Mouse (Mus musculus): ENCODE results near the gene Nrarp. TPM values are rescaled to one million over a fixed set of nuclear protein-coding genes. Genes with fewer than 3 reads are reported as not detected.

The Nrarp gene
- polyA plus RNA-seq, 1 experiment from 2014 or later = 1.3 TPM

DNA sequence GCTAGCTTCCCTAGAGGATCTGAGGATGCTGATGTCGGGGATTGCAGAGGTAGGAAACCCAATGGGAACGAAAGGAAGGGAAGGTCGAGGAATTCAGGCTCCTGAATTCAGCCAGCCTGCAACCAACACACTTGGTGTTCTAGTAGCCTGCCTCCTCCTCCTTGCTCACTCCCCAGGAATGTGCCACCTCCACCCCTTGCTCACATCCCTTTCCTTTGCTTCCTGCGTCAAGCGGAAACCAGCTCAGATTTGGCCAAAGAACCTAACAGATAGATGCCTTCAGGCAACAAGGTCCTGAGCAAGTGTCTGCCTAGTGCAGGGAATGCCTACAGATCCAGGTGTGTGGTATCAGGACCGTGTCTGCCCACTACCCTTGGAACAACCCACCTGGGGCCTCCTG is 4.0 kb upstream of the Nrarp start:
- DNase-seq (peak; percentile 15), ATAC-seq (no peak)
- no peak overlapping the region for H3K4me2 ChIP-seq (ENCODE audit: low read depth, low read length)
- H3K27ac ChIP-seq (ENCODE audit: low read depth) = no peak overlapping the region
- H3K4me1 ChIP-seq (ENCODE audit: insufficient read depth) = peaks cover 40% of the 10 kb centered on the region
- no peak overlapping the region for H3K9ac ChIP-seq (replicated peaks)
- H3K4me3 ChIP-seq (ENCODE audit: low read depth, low read length) = no peak overlapping the region
- 65% methylated on average over 6 of the region's 6 CpGs for WGBS (ENCODE audit: insufficient replicate concordance)
- H3K27me3 ChIP-seq (ENCODE audit: insufficient read depth, low read length) = peaks cover 26% of the 10 kb centered on the region
- TF ChIP-seq EP300 (IDR thresholded peaks at IDR 0.05; ENCODE audit: low read depth) (no peak), CTCF (IDR thresholded peaks at IDR 0.05; ENCODE audit: low read depth) (no peak)
- H3K36me3 ChIP-seq (replicated peaks; ENCODE audit: insufficient read depth, low read length) = no peaks in the 10 kb centered on the region
- H3K9me3 ChIP-seq (ENCODE audit: low read length) = no peaks in the 10 kb centered on the region

DNA sequence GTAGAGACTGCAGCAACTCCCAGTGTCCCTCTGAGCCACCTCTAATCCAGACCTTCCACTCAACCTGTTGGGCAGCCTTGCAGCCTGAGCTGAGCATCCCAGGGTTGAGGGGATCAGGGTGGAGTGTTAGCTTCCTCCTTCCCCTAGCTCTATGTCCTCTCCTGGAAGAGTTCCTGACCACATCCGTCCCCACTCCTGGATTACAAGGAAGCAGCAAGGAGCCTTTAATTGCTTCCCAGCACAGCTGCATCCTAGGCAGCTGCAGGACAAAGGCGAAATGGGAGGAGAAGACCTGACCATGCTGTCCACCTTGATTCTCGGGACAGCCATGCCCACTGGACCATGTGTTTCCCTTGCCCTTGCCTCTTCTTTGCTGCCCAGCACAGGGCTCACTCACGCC is 3.5 kb upstream of the Nrarp start:
- Histone ChIP-seq H3K4me1 (ENCODE audit: insufficient read depth) (peaks cover 44% of the 10 kb centered on the region), H3K9ac (replicated peaks) (no peak overlapping the region), H3K27me3 (ENCODE audit: insufficient read depth, low read length) (peaks cover 28% of the 10 kb centered on the region), H3K4me3 (ENCODE audit: low read depth, low read length) (no peak overlapping the region), H3K9me3 (ENCODE audit: low read length) (no peaks in the 10 kb centered on the region), H3K36me3 (replicated peaks; ENCODE audit: insufficient read depth, low read length) (no peaks in the 10 kb centered on the region), H3K4me2 (ENCODE audit: low read depth, low read length) (no peak overlapping the region), H3K27ac (ENCODE audit: low read depth) (no peak overlapping the region)
- 59% methylated on average over 4 of the region's 4 CpGs for WGBS (ENCODE audit: insufficient replicate concordance)
- DNase-seq = no peak
- TF ChIP-seq EP300 (IDR thresholded peaks at IDR 0.05; ENCODE audit: low read depth) = no peak
- no peak for TF ChIP-seq CTCF (IDR thresholded peaks at IDR 0.05; ENCODE audit: low read depth)
- ATAC-seq = no peak

- H3K27ac ChIP-seq (ENCODE audit: low read depth) = no peak overlapping the region
- no peaks in the 10 kb centered on the region for H3K36me3 ChIP-seq (replicated peaks; ENCODE audit: insufficient read depth, low read length)
- 69% methylated on average over 6 of the region's 6 CpGs for WGBS (ENCODE audit: insufficient replicate concordance)
- peak; percentile 24 for DNase-seq
- ATAC-seq = no peak
- no peak overlapping the region for H3K9ac ChIP-seq (replicated peaks)
- TF ChIP-seq CTCF (IDR thresholded peaks at IDR 0.05; ENCODE audit: low read depth) (no peak), EP300 (IDR thresholded peaks at IDR 0.05; ENCODE audit: low read depth) (no peak)
- H3K4me3 ChIP-seq (ENCODE audit: low read depth, low read length) = no peak overlapping the region
- H3K4me2 ChIP-seq (ENCODE audit: low read depth, low read length) = no peak overlapping the region
- H3K27me3 ChIP-seq (ENCODE audit: insufficient read depth, low read length) = peaks cover 31% of the 10 kb centered on the region
- H3K9me3 ChIP-seq (ENCODE audit: low read length) = no peaks in the 10 kb centered on the region
- H3K4me1 ChIP-seq (ENCODE audit: insufficient read depth) = peaks cover 42% of the 10 kb centered on the region
Measured at GRCm38 (mm10) chr2:25177685-25178084, 2.9 kb upstream of the Nrarp start.

- 55% methylated on average over 10 of the region's 10 CpGs for WGBS (ENCODE audit: insufficient replicate concordance)
Measured at GRCm38 (mm10) chr2:25178285-25178972, 2.1 kb upstream of the Nrarp start.

GRCm38 (mm10) chr2:25179566-25180217 is 866 bp upstream of the Nrarp start:
- peaks cover 38% of the 10 kb centered on the region for H3K4me1 ChIP-seq (ENCODE audit: insufficient read depth)
- peak overlapping the region; percentile 65; the same call in 1 of the 2 replicates for H3K9ac ChIP-seq (replicated peaks)
- ATAC-seq (no peak), DNase-seq (peak; percentile 12)
- peaks cover 43% of the 10 kb centered on the region for H3K27me3 ChIP-seq (ENCODE audit: insufficient read depth, low read length)
- no peaks in the 10 kb centered on the region for H3K9me3 ChIP-seq (ENCODE audit: low read length)
- H3K4me3 ChIP-seq (ENCODE audit: low read depth, low read length) = no peak overlapping the region
- no peak overlapping the region for H3K27ac ChIP-seq (ENCODE audit: low read depth)
- no peaks in the 10 kb centered on the region for H3K36me3 ChIP-seq (replicated peaks; ENCODE audit: insufficient read depth, low read length)
- H3K4me2 ChIP-seq (ENCODE audit: low read depth, low read length) = peak overlapping the region; percentile 98
- WGBS (ENCODE audit: insufficient replicate concordance) = 62% methylated on average over 15 of the region's 15 CpGs
- TF ChIP-seq EP300 (IDR thresholded peaks at IDR 0.05; ENCODE audit: low read depth) (no peak), CTCF (IDR thresholded peaks at IDR 0.05; ENCODE audit: low read depth) (no peak)

More at GRCm38 (mm10) chr2:25178285-25178972, 2.1 kb upstream of the Nrarp start:
- Histone ChIP-seq H3K4me2 (ENCODE audit: low read depth, low read length) (no peak overlapping the region), H3K27ac (ENCODE audit: low read depth) (no peak overlapping the region), H3K4me3 (ENCODE audit: low read depth, low read length) (no peak overlapping the region), H3K4me1 (ENCODE audit: insufficient read depth) (peaks cover 40% of the 10 kb centered on the region), H3K9ac (replicated peaks) (no peak overlapping the region), H3K36me3 (replicated peaks; ENCODE audit: insufficient read depth, low read length) (no peaks in the 10 kb centered on the region), H3K9me3 (ENCODE audit: low read length) (no peaks in the 10 kb centered on the region), H3K27me3 (ENCODE audit: insufficient read depth, low read length) (peaks cover 32% of the 10 kb centered on the region)
- DNase-seq (no peak), ATAC-seq (no peak)
- TF ChIP-seq EP300 (IDR thresholded peaks at IDR 0.05; ENCODE audit: low read depth) (no peak), CTCF (IDR thresholded peaks at IDR 0.05; ENCODE audit: low read depth) (no peak)

DNA sequence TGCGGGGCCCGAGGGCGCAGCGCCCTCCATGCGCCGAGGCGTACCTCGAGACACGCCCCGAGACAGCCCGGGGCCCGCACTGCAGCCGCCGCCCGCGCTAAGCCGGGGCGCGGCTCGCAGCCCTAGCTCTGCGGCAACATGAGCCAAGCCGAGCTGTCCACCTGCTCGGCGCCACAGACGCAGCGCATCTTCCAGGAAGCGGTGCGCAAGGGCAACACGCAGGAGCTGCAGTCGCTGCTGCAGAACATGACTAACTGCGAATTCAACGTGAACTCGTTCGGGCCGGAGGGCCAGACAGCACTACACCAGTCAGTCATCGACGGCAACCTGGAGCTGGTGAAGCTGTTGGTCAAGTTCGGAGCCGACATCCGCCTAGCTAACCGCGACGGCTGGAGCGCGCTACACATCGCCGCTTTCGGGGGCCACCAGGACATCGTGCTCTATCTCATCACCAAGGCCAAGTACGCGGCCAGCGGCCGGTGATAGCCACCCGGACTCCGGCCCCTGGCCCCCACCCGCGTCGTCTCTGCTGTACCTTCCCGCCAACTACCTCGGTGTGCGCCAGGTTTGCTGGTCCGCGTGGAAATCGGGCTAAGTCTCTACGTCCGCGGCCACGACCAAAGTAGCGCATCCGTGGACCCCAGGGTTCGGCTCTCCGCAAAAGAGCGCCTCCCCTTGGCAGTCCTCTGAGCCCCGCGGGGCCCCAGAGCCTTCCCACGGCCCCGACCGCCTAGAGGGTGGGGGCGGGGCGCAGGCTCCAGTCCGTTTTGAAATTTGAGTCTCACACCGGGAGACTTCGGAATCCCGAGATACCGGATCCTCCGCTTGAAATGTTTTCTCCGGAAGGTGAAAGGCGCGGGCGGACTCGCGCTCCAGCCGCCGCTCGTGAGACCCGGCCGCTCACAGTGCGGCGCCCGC is 674 bp downstream of the Nrarp start:
- Histone ChIP-seq H3K4me2 (ENCODE audit: low read depth, low read length) (peak overlapping the region; percentile 98), H3K27me3 (ENCODE audit: insufficient read depth, low read length) (peaks cover 52% of the 10 kb centered on the region), H3K9ac (replicated peaks) (peak overlapping the region; percentile 65), H3K9me3 (ENCODE audit: low read length) (no peaks in the 10 kb centered on the region), H3K4me1 (ENCODE audit: insufficient read depth) (peaks cover 37% of the 10 kb centered on the region), H3K36me3 (replicated peaks; ENCODE audit: insufficient read depth, low read length) (no peaks in the 10 kb centered on the region), H3K27ac (ENCODE audit: low read depth) (peak overlapping the region; percentile 80), H3K4me3 (ENCODE audit: low read depth, low read length) (peak overlapping the region; percentile 61)
- no peak for TF ChIP-seq EP300 (IDR thresholded peaks at IDR 0.05; ENCODE audit: low read depth)
- TF ChIP-seq CTCF (IDR thresholded peaks at IDR 0.05; ENCODE audit: low read depth) = peak; percentile 29
- DNase-seq (peak; percentile 59), ATAC-seq (peak; percentile 76)
- WGBS (ENCODE audit: insufficient replicate concordance) = 1% methylated on average over 90 of the region's 100 CpGs
